Mouse (Mus musculus): ENCODE data around the gene Hexb. TPM values are rescaled to one million over a fixed set of nuclear protein-coding genes. Genes with fewer than 3 reads are reported as not detected.
A peak's percentile ranks its signal among the peaks of the same experiment; 100 is the strongest.

Gene Hexb
- polyA plus RNA-seq, 1 experiment from 2014 or later, result 18.4 TPM

DNA sequence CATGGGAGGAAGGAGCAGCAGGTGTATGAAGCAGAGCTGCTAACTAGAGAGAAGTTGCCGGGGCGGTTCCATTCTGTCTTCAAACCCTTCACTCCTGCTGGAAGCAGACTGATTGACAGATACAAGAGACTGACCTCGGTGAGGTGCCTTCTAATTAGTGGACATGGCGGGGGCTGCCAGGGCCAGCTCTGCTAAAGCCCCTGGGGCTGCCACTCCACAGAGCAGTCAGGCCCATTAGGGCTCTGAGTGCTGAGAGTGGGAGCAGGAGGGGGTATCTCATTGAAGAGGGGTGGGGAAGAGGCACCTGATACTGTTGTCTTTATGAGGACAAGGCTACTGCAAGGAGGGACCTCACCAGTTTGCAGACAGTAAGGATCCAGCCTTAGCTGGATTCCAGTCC lies 17.4 kb upstream of the Hexb start:
- DNase-seq (ENCODE audit: low spot score), result peak; percentile 42
- no peak overlapping the region for H3K27ac ChIP-seq (replicated peaks)
- peaks cover 36% of the 10 kb centered on the region for H3K4me1 ChIP-seq
- H3K9me3 ChIP-seq, result no peaks in the 10 kb centered on the region
- no peak overlapping the region for H3K4me3 ChIP-seq
- H3K27me3 ChIP-seq (replicated peaks; ENCODE audit: low read depth, poor library complexity, severe bottlenecking), result 0 out of 2 replicates have a peak, but pooled peaks cover 4% of the 10 kb centered on the region
- 21% methylated on average over 4 of the region's 4 CpGs for WGBS
- H3K36me3 ChIP-seq (replicated peaks), result no peaks in the 10 kb centered on the region

DNA sequence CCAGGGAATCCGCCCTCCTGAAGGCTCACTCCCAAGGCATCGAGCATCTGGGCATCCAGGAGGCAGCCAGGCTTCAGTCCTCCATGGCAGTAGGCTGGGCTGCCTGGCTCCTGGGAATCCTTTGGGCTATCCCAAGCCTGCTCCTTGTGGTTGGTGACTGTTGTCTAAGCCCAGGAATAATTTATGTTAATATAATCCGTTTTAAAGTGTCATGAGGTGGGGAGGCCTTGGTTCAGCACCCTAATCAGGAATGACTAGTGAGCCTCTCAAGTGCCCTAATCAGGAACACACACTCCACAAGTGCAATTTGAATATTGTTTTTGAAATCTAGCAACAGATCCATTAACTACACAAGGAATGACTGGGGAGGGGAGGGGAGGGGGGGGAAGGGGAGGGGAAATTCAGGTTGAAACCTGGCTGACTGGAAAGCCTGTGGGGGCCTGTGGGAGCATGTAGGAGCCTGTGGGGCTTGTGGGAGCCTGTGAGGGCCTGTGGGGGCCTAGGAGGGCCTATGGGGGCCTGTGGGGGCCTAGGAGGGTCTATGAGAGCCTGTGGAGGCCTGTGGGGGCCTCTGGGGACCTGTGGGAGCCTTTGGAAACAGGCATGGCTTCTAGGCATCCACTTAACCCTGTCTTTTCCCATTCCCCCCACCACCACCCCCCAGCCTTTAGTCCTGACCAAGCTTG lies 16.6 kb upstream of the Hexb start:
- H3K27ac ChIP-seq (replicated peaks), result peak overlapping the region; percentile 72
- WGBS, result 62% methylated on average over 3 of the region's 3 CpGs

DNA sequence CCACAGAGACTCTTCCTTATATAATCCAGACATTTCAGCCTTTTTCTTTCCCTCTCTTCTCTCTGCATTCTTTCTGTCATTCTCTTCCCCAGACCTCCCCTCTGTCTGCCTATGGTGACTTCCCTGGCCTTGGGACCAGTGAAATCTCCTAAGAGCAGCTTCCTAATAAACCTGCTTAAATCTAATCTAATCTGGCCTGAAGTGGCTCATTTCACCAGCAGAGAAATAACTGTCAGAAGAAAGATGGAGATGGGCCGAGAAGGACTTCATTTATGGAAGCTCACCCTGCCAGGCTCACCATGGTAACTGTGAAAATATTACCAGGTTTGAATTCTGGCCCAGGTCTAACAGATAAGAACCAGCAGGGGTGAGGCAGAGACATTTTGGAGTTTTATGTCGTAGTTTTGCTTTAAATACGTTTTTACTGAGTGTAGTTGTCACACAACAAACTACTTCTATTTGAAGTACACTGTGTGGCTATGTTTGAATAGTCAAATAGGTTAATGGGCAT lies 10.4 kb upstream of the Hexb start:
- no peak overlapping the region for H3K4me3 ChIP-seq
- no peak overlapping the region for H3K27ac ChIP-seq (replicated peaks)
- no peaks in the 10 kb centered on the region for H3K36me3 ChIP-seq (replicated peaks)
- H3K27me3 ChIP-seq (replicated peaks; ENCODE audit: low read depth, poor library complexity, severe bottlenecking), result 0 out of 2 replicates have a peak, but pooled peaks cover 8% of the 10 kb centered on the region
- H3K4me1 ChIP-seq, result peaks cover 18% of the 10 kb centered on the region
- 79% methylated on average over 3 of the region's 3 CpGs for WGBS
- no peak for DNase-seq (ENCODE audit: low spot score)
- H3K9me3 ChIP-seq, result peaks cover 5% of the 10 kb centered on the region; the same call in 1 of the 2 replicates

More for the DNA sequence above, 16.6 kb upstream of the Hexb start:
- H3K4me1 ChIP-seq, result peaks cover 36% of the 10 kb centered on the region
- H3K4me3 ChIP-seq, result no peak overlapping the region
- H3K36me3 ChIP-seq (replicated peaks), result no peaks in the 10 kb centered on the region
- H3K9me3 ChIP-seq, result peaks cover 5% of the 10 kb centered on the region; the same call in 1 of the 2 replicates
- DNase-seq (ENCODE audit: low spot score), result no peak
- 0 out of 2 replicates have a peak, but pooled peaks cover 4% of the 10 kb centered on the region for H3K27me3 ChIP-seq (replicated peaks; ENCODE audit: low read depth, poor library complexity, severe bottlenecking)

DNA sequence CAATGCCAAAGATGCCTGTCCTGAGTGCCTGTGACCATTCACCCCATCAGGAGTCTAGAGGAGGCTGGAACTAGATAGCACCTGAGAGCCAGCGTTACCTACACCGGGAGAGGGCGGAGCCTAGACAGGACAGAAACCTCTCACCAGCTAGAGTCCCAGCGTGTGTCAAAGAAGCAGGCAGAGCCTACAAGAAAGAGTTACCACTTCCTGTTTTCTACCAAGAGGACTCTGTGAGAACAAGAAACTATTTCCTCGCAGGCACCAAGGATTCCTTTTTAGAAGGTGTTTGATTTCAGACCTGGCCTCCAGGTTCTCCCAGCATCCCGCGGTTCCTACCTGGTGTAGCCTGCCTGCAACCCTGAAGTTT lies 9.9 kb upstream of the Hexb start:
- no peak for DNase-seq (ENCODE audit: low spot score)
- 57% methylated on average over 7 of the region's 7 CpGs for whole genome bisulfite sequencing
- H3K36me3 ChIP-seq (replicated peaks), result no peaks in the 10 kb centered on the region
- H3K27me3 ChIP-seq (replicated peaks; ENCODE audit: low read depth, poor library complexity, severe bottlenecking), result 0 out of 2 replicates have a peak, but pooled peaks cover 7% of the 10 kb centered on the region
- H3K27ac ChIP-seq (replicated peaks), result no peak overlapping the region
- H3K4me3 ChIP-seq, result no peak overlapping the region
- peaks cover 5% of the 10 kb centered on the region; the same call in 1 of the 2 replicates for H3K9me3 ChIP-seq
- H3K4me1 ChIP-seq, result peaks cover 18% of the 10 kb centered on the region

DNA sequence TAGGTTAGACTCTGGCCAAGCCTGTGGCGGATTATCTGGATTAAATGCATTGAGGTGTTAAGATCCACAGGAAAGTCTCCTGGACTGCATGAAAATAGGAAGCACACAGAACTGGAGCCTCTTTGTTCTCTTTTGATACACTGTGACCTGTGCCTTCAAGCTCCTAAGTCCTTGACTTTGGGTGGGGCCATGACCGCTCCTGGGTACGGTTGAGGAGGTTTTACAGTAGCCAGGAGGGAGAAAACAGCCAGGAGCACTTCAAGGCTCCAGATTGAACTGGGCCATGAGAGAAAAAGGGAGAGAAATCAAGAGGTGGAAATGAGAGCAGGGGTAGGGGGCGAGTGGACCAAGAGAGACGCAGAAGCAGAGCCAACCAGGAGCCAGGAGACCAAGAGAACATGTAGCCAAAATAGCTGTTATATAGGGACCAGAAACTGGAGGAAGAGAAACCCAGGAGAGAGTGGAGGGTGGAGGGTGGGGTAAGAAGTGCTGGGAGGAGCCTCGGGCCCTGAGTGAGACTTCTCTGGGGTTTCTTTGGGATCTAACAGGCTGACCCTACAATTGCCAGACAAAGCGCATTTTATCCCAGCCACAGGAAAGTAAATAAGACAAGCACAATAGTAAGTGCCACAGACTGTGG lies 9.4 kb upstream of the Hexb start:
- 84% methylated on average over 7 of the region's 7 CpGs for WGBS
- Histone ChIP-seq H3K4me3 (no peak overlapping the region), H3K27ac (replicated peaks) (no peak overlapping the region), H3K9me3 (peaks cover 5% of the 10 kb centered on the region; the same call in 1 of the 2 replicates), H3K36me3 (replicated peaks) (no peaks in the 10 kb centered on the region), H3K27me3 (replicated peaks; ENCODE audit: low read depth, poor library complexity, severe bottlenecking) (0 out of 2 replicates have a peak, but pooled peaks cover 7% of the 10 kb centered on the region), H3K4me1 (peaks cover 16% of the 10 kb centered on the region)
- no peak for DNase-seq (ENCODE audit: low spot score)

DNA sequence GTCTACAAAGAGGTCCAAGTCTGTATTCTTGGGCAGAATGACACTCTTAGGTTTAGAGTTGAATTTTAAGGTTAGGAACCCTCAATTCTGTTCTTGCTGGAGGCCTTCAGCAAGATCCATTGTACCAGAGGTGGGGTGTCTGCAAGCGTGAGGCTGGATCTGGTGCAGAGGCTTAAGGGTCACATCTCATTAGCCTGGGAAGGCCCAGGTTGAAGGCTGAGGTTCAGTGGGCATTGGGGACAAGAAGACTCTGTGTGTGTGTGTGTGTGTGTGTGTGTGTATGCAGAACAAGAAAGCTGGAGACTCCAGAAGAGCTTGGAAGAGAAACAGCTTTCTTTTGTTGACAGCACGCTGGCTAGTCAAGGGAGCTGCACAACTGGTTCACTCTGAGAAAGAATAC lies 7.9 kb upstream of the Hexb start:
- H3K27ac ChIP-seq (replicated peaks), result no peak overlapping the region
- no peak for DNase-seq (ENCODE audit: low spot score)
- H3K9me3 ChIP-seq, result peaks cover 5% of the 10 kb centered on the region; the same call in 1 of the 2 replicates
- no peaks in the 10 kb centered on the region for H3K36me3 ChIP-seq (replicated peaks)
- no peak overlapping the region for H3K4me3 ChIP-seq
- H3K27me3 ChIP-seq (replicated peaks; ENCODE audit: low read depth, poor library complexity, severe bottlenecking), result 0 out of 2 replicates have a peak, but pooled peaks cover 7% of the 10 kb centered on the region
- H3K4me1 ChIP-seq, result peaks cover 5% of the 10 kb centered on the region; the same call in 1 of the 2 replicates
- WGBS, result 85% methylated on average over 2 of the region's 2 CpGs

DNA sequence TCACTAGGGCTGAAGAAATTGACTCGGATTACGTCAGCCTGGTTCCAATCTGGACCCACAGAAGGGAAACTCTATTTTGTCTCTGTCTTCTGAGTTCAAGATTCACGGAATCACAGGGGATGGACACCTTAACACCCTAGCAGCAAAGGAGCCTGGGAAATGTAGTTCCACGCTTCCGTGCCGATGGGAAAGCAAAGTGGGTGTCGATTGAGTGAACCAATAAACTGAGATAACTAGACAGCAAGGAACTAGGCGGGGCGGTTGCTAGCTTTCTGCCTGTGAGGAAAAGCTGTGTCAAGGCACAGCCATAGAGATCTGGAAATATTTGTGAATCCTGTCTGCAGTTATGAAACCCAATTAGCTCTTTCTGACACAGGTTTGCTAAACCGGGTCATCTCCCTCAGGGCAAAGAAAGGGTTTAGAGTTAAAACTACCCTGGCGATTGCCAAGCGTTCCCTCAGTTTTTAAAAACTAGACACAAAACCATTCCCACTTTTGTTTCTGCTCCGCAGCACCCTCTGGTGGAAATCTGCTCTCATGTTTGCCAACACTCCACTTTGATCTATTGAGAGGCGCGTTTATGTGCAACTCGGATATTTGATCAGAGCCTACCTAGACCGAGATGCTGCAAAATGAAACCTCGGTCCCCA lies 7.0 kb upstream of the Hexb start:
- peak overlapping the region; percentile 55 for H3K4me3 ChIP-seq
- WGBS, result 18% methylated on average over 18 of the region's 18 CpGs
- peak; percentile 74 for DNase-seq (ENCODE audit: low spot score)
- peaks cover 5% of the 10 kb centered on the region; the same call in 1 of the 2 replicates for H3K4me1 ChIP-seq
- no peaks in the 10 kb centered on the region for H3K36me3 ChIP-seq (replicated peaks)
- peak overlapping the region; percentile 78 for H3K27ac ChIP-seq (replicated peaks)
- H3K27me3 ChIP-seq (replicated peaks; ENCODE audit: low read depth, poor library complexity, severe bottlenecking), result 0 out of 2 replicates have a peak, but pooled peaks cover 7% of the 10 kb centered on the region
- H3K9me3 ChIP-seq, result peaks cover under 1% of the 10 kb centered on the region; the same call in 1 of the 2 replicates

DNA sequence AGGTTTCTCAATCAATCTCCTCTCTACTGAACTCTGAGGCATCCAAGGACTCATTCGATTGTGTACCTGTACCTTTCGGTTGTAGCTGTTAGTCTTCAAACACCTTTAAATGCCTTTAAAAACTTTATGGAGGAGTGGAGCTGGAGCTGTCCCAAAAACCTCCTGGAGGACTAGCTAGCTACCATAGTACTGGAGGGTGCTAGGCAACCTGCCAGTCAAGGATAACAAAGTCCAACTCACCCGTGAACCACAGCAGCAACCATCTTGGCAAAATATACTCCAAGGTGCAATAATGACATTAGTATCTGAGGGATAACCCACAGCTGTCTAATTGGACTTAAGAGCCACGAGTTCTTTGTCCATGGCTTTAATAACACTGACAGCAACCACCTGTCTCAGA lies 3.7 kb upstream of the Hexb start:
- Histone ChIP-seq H3K4me3 (no peak overlapping the region), H3K9me3 (no peaks in the 10 kb centered on the region), H3K4me1 (peaks cover 22% of the 10 kb centered on the region; the same call in 1 of the 2 replicates), H3K36me3 (replicated peaks) (no peaks in the 10 kb centered on the region), H3K27ac (replicated peaks) (no peak overlapping the region), H3K27me3 (replicated peaks; ENCODE audit: low read depth, poor library complexity, severe bottlenecking) (peaks cover 12% of the 10 kb centered on the region; the same call in 1 of the 2 replicates)
- DNase-seq (ENCODE audit: low spot score), result no peak
- 81% methylated on average over 4 of the region's 4 CpGs for WGBS

DNA sequence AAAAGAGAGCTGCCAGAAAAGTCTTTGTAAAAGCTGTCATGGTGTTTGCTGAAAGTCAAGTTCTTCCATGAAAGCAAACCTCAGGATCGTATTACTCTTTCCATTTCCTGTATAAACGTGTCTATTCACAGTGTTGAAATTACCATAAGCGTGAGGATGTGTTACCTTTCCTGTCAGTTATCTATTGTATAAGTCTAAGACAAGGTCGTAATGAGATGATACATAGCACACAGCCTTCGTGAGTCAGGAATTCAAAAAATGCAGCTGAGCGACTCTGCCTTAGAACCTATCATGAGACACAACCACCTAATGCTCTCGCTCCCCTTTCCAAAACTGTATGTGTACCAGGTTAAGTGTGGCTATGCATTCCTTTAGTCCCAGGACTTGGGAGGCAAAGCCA lies 2.9 kb upstream of the Hexb start:
- no peak overlapping the region for H3K4me3 ChIP-seq
- no peak overlapping the region for H3K27ac ChIP-seq (replicated peaks)
- H3K36me3 ChIP-seq (replicated peaks), result no peaks in the 10 kb centered on the region
- DNase-seq (ENCODE audit: low spot score), result no peak
- no peaks in the 10 kb centered on the region for H3K9me3 ChIP-seq
- peaks cover 27% of the 10 kb centered on the region; the same call in 1 of the 2 replicates for H3K4me1 ChIP-seq
- H3K27me3 ChIP-seq (replicated peaks; ENCODE audit: low read depth, poor library complexity, severe bottlenecking), result peaks cover 11% of the 10 kb centered on the region
- 64% methylated on average over 7 of the region's 7 CpGs for WGBS

DNA sequence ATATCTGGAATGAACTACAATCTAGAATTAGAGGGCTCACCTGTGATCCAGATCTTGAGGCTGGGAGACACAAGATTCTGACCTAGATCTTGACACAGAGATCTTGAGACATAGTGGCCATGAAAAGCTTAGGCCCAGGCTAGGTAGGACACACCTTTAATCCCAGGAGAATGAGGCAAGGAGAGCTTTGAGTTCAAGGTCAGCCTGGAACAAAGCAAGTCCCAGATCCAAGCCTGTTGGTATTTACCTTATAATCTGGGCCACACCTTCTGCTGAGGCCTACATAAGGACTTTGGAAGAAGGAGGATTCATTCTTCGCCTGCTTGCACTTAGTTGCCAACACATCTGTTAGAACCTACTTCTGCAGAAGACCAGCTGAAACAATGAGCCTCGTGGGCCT lies 966 bp upstream of the Hexb start:
- Histone ChIP-seq H3K36me3 (replicated peaks) (no peaks in the 10 kb centered on the region), H3K27ac (replicated peaks) (no peak overlapping the region), H3K4me1 (peaks cover 23% of the 10 kb centered on the region; the same call in 1 of the 2 replicates), H3K4me3 (no peak overlapping the region), H3K27me3 (replicated peaks; ENCODE audit: low read depth, poor library complexity, severe bottlenecking) (peaks cover 11% of the 10 kb centered on the region), H3K9me3 (no peaks in the 10 kb centered on the region)
- DNase-seq (ENCODE audit: low spot score), result no peak
- WGBS, result 70% methylated on average over 2 of the region's 2 CpGs

DNA sequence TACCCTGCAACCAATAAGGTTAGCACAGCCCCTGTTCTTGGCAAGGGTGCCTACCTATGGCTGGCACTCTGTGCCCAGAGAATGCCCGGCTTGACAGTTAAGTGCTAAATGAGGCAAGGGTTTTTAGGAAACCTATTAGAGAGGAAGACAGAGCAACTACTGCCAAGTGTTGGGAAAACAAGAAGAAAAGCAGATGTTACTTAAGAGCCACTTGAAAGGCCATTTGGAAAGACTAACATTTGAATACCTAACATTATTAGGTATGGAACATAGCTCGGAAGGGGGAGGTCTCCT lies 1.3 kb downstream of the Hexb start:
- no peak for DNase-seq (ENCODE audit: low spot score)
- Histone ChIP-seq H3K4me3 (no peak overlapping the region), H3K4me1 (peaks cover 23% of the 10 kb centered on the region; the same call in 1 of the 2 replicates), H3K36me3 (replicated peaks) (no peaks in the 10 kb centered on the region), H3K9me3 (no peaks in the 10 kb centered on the region), H3K27me3 (replicated peaks; ENCODE audit: low read depth, poor library complexity, severe bottlenecking) (peaks cover 11% of the 10 kb centered on the region), H3K27ac (replicated peaks) (no peak overlapping the region)
- WGBS, result 92% methylated on average over 2 of the region's 2 CpGs

DNA sequence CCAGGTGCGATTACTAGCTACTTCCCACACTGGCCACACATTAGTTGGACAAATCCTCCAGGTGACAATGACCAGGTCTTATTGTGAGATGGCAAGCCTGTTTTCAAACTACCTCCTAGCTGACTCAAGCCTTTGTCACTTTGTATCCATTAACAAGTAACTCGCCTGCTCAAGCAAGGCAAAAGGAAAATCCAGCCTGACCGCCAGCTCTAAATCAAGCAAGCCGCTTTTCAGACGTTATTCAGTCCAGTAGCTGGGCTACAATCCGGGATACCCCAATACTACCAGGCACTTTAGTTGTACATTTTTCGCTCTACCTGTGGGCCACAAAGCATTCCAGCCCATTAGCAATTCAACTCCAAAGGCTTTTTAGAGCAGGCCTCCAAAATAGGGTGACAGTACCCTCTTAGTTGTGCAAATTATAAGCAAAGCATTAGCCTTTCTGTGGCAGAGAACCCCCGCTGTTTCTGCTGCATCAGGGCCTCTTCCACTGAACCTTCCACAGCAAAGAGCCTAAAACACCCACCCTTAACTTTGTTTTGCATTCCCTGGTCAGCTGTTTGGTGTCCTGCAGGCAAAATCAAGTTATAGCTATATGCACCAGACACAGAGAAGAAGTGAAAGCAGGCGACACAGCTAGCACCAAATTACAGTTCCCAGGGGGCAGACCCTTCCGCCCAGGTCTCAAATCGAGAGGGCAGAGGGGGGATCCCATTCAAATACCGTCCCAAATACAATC lies 1.8 kb downstream of the Hexb start:
- no peak overlapping the region for H3K4me3 ChIP-seq
- H3K27ac ChIP-seq (replicated peaks), result no peak overlapping the region
- H3K4me1 ChIP-seq, result peaks cover 23% of the 10 kb centered on the region; the same call in 1 of the 2 replicates
- H3K27me3 ChIP-seq (replicated peaks; ENCODE audit: low read depth, poor library complexity, severe bottlenecking), result peaks cover 11% of the 10 kb centered on the region
- no peaks in the 10 kb centered on the region for H3K36me3 ChIP-seq (replicated peaks)
- no peak for DNase-seq (ENCODE audit: low spot score)
- WGBS, result 61% methylated on average over 12 of the region's 12 CpGs
- H3K9me3 ChIP-seq, result no peaks in the 10 kb centered on the region

All from embryonic facial prominence, embryonic 10.5 days (tissue).